Mouse (Mus musculus): ENCODE results near the gene Pitx2.

The Pitx2 gene

GRCm38 (mm10) chr3:129217862-129218370 is 18.2 kb downstream of the Pitx2 start:
- peak; percentile 55 for DNase-seq (ENCODE audit: low spot score)

- DNase-seq (ENCODE audit: low spot score) = peak; percentile 67
Measured at GRCm38 (mm10) chr3:129218371-129218921, 18.8 kb downstream of the Pitx2 start.

- DNase-seq (ENCODE audit: low spot score) = peak; percentile 68
Measured at GRCm38 (mm10) chr3:129220086-129220670, 20.5 kb downstream of the Pitx2 start.

- peak; percentile 57 for DNase-seq (ENCODE audit: low spot score)
Measured at GRCm38 (mm10) chr3:129220681-129221379, 21.2 kb downstream of the Pitx2 start.

- DNase-seq (ENCODE audit: low spot score) = peak; percentile 39
Measured at GRCm38 (mm10) chr3:129221380-129222260, 21.9 kb downstream of the Pitx2 start.

GRCm38 (mm10) chr3:129222448-129223290 is 23.0 kb downstream of the Pitx2 start:
- peak; percentile 57 for DNase-seq (ENCODE audit: low spot score)

GRCm38 (mm10) chr3:129223401-129223800 is 23.7 kb downstream of the Pitx2 start:
- peak; percentile 53 for DNase-seq (ENCODE audit: low spot score)

- peak; percentile 64 for DNase-seq (ENCODE audit: low spot score)
Measured at GRCm38 (mm10) chr3:129223964-129224805, 24.5 kb downstream of the Pitx2 start.

- peak; percentile 50 for DNase-seq (ENCODE audit: low spot score)
Measured at GRCm38 (mm10) chr3:129224806-129225576, 25.3 kb downstream of the Pitx2 start.

- DNase-seq (ENCODE audit: low spot score) = peak; percentile 18
Measured at GRCm38 (mm10) chr3:129225577-129226289, 26.1 kb downstream of the Pitx2 start.

GRCm38 (mm10) chr3:129226681-129227080 is 27.0 kb downstream of the Pitx2 start:
- DNase-seq (ENCODE audit: low spot score) = peak; percentile 23

- DNase-seq (ENCODE audit: low spot score) = peak; percentile 46
Measured at GRCm38 (mm10) chr3:129227331-129227730, 27.7 kb downstream of the Pitx2 start.

GRCm38 (mm10) chr3:129238010-129238409 is 38.3 kb downstream of the Pitx2 start:
- no peak for DNase-seq (ENCODE audit: low spot score)

GRCm38 (mm10) chr3:129238664-129239258 is 39.1 kb downstream of the Pitx2 start:
- DNase-seq (ENCODE audit: low spot score) = peak; percentile 58

GRCm38 (mm10) chr3:129250997-129251396 is 51.3 kb downstream of the Pitx2 start:
- DNase-seq (ENCODE audit: low spot score) = no peak

GRCm38 (mm10) chr3:129254246-129254645 is 54.6 kb downstream of the Pitx2 start:
- DNase-seq (ENCODE audit: low spot score) = no peak

- DNase-seq (ENCODE audit: low spot score) = no peak
Measured at GRCm38 (mm10) chr3:129256283-129256682, 56.6 kb downstream of the Pitx2 start.

- peak; percentile 61 for DNase-seq (ENCODE audit: low spot score)
Measured at GRCm38 (mm10) chr3:129256766-129257165, 57.1 kb downstream of the Pitx2 start.
